Mouse (Mus musculus) embryonic facial prominence, embryonic 12.5 days (tissue): ENCODE data around the gene Ptf1a. TPM values are rescaled to one million over a fixed set of nuclear protein-coding genes. Genes with fewer than 3 reads are reported as not detected.

ENCODE experiments used
- ATAC-seq: fragments of 200-750 bp; cut with Nextera tagmentation; 2 replicates; pipeline ENCODE4 v1.8.0; 2017; ENCODE audit not compliant: insufficient number of reproducible peaks, insufficient read depth, low FRiP score, low TSS enrichment
- H3K27ac ChIP-seq: fragments of 300-500 bp; sonication (generic); 2 replicates; pipeline ENCODE4 v1.5.1; 2016; ENCODE audit warnings: mild to moderate bottlenecking
- H3K27me3 ChIP-seq: fragments of 300-500 bp; sonication (generic); 2 replicates; pipeline ENCODE4 v1.6.1; 2016; ENCODE audit warnings: mild to moderate bottlenecking, moderate library complexity
- H3K36me3 ChIP-seq: fragments of 300-500 bp; sonication (generic); 2 replicates; pipeline ENCODE4 v1.6.1; 2016; ENCODE audit warnings: mild to moderate bottlenecking
- H3K4me1 ChIP-seq: fragments of 300-500 bp; sonication (generic); 2 replicates; pipeline ENCODE4 v1.6.1; 2016
- H3K4me2 ChIP-seq: fragments of 300-500 bp; sonication (generic); replicated peaks from 2 replicates; pipeline ENCODE4 v1.6.1; 2016; ENCODE audit warnings: mild to moderate bottlenecking, moderate library complexity
- H3K4me3 ChIP-seq: fragments of 300-500 bp; sonication (generic); 2 replicates; pipeline ENCODE4 v1.5.1; 2016; ENCODE audit warnings: mild to moderate bottlenecking
- H3K9ac ChIP-seq: fragments of 300-500 bp; sonication (generic); 2 replicates; pipeline ENCODE4 v1.6.1; 2016; ENCODE audit warnings: mild to moderate bottlenecking, moderate library complexity
- H3K9me3 ChIP-seq: fragments of 300-500 bp; sonication (generic); 2 replicates; pipeline ENCODE4 v1.6.1; 2016; ENCODE audit warnings: mild to moderate bottlenecking, moderate library complexity
- WGBS: fragments of 180-500 bp; shearing (Covaris S2); methylation state at CpG from one replicate; pipeline ENCODE4 v1.1.7; 2016; 5-methylcytosine and 5-hydroxymethylcytosine counted together
- polyA plus RNA-seq: library from polyadenylated mRNA; unstranded; fragments of >200 nt; fragmentation: Nextera tagmentation; extraction: Ambion mirVana; gene quantifications from 2 replicates; pipeline ENCODE4 v1.2.1, GENCODE M21; 2016

Ptf1a gene
- polyA plus RNA-seq, 1 experiment from 2014 or later = 0.28 TPM

- Histone ChIP-seq H3K27me3 (peaks cover 87% of the 10 kb centered on the region), H3K36me3 (no peaks in the 10 kb centered on the region), H3K9me3 (no peaks in the 10 kb centered on the region), H3K9ac (no peak overlapping the region), H3K4me1 (no peaks in the 10 kb centered on the region), H3K27ac (no peak overlapping the region), H3K4me3 (no peak overlapping the region), H3K4me2 (no peak overlapping the region)
- ATAC-seq = no peak
- WGBS = 3% methylated on average over 5 of the region's 5 CpGs
Observed at GRCm38 (mm10) chr2:19455228-19455627, 9.8 kb downstream of the Ptf1a start.

DNA sequence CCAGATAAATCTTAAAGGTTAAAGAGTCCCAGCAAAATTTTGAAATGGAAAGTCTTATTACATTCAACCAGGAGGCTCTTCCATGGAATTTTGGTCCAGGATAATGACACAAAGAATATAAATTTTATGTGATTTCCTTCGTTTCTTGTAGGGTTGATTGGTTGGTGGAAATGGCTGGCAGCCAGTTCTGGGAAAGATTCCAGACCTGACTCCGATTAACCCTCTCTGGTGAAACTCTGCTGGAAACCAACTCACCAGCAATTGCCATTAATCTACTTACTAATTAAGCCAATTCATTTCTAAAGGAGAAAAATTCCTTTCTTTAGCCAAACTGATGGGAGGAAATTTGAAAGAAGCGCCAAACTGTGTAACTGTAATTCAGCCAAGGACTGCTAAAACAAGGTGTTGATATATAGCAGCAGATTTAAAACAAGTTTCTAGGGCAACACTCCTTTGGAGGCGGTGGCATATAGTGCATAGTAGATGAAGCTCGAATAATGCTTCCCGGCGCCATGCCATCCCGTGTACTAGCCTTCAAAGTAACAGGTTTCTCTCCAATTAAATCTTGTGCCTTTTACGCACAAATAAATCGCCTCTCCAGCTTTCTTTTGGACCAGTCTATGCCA, 10.5 kb downstream of the Ptf1a start:
- 11% methylated on average over 10 of the region's 10 CpGs for WGBS
- Histone ChIP-seq H3K4me2 (no peak overlapping the region), H3K9me3 (no peaks in the 10 kb centered on the region), H3K27me3 (peaks cover 80% of the 10 kb centered on the region), H3K4me1 (no peaks in the 10 kb centered on the region), H3K9ac (no peak overlapping the region), H3K36me3 (no peaks in the 10 kb centered on the region), H3K27ac (no peak overlapping the region), H3K4me3 (no peak overlapping the region)
- no peak for ATAC-seq

DNA sequence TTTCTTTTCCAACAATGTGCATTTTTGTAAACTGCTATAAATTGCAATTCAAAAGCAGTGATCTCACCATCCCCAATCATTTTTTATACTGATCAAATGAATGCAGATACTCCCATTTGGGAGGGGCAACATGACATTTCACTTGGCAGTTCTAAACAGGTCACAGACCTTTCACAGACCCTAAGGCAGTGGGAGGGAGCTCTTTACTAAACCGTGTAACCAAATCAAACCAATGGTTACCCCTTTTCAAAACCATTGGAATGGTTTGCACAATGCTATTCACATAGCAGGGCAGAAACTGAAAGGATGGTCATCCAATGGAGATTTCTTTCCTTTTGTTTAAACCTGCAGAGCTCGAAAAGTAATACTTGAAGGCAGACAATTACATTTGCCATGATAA, 13.3 kb downstream of the Ptf1a start:
- Histone ChIP-seq H3K4me2 (no peak overlapping the region), H3K9me3 (no peaks in the 10 kb centered on the region), H3K27me3 (peaks cover 52% of the 10 kb centered on the region), H3K4me3 (no peak overlapping the region), H3K27ac (no peak overlapping the region), H3K9ac (no peak overlapping the region), H3K36me3 (no peaks in the 10 kb centered on the region), H3K4me1 (no peaks in the 10 kb centered on the region)
- ATAC-seq = no peak
- WGBS = 40% methylated on average over 2 of the region's 2 CpGs

DNA sequence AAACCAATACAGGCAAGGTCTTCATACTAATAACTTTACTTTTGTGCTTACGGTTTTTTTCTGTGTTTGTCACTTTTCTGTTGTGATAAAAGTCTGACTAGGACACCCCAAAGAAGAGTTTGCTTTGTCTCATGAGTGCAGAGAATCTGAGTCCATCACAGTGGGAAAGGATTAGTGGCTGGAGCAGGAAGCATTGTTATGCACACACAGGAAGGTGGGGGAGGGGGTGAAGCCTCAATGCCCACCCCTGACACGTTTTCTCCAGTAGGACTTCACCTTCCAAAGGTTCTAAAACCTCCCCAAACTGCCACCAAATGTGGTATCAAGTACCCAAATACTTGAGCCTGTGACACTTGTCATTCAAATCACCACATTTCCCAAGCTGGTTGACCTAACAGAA, 16.5 kb downstream of the Ptf1a start:
- Histone ChIP-seq H3K9ac (no peak overlapping the region), H3K4me2 (no peak overlapping the region)
- 49% methylated on average over 2 of the region's 2 CpGs for WGBS

DNA sequence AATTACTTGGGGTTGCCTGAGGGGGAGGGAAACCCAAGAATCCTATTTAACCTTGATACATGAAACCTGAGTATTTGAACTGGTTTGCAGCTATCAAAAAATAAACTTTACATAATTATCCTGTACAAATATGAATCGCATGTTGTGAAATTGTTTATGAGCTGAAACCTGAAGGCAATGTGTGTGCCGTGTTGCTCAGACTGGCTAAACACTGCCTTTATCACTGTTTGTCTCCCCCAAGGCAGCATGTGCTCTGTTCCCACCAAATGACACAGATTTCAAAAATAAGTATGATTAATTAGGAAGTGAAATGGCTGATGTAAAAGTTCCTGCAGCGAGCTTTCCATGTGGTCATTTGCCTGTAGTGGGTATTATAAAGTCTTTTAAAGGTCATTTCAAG, 44.8 kb downstream of the Ptf1a start:
- Histone ChIP-seq H3K4me3 (no peak overlapping the region), H3K36me3 (no peaks in the 10 kb centered on the region), H3K27ac (no peak overlapping the region), H3K27me3 (no peaks in the 10 kb centered on the region), H3K4me2 (no peak overlapping the region), H3K4me1 (no peaks in the 10 kb centered on the region), H3K9me3 (no peaks in the 10 kb centered on the region), H3K9ac (no peak overlapping the region)
- WGBS = 60% methylated on average over 3 of the region's 3 CpGs
- no peak for ATAC-seq

More for the DNA sequence above, 16.5 kb downstream of the Ptf1a start:
- Histone ChIP-seq H3K4me3 (no peak overlapping the region), H3K4me1 (no peaks in the 10 kb centered on the region), H3K27me3 (peaks cover 22% of the 10 kb centered on the region), H3K27ac (no peak overlapping the region), H3K36me3 (no peaks in the 10 kb centered on the region), H3K9me3 (no peaks in the 10 kb centered on the region)
- no peak for ATAC-seq

Other genes with a start within 250 kb of the Ptf1a start
- 0.15 and 0.20 TPM in 2 replicates for gene Armc3, start 246.4 kb upstream of the Ptf1a start, polyA plus RNA-seq
- gene Msrb2, start 74.2 kb upstream of the Ptf1a start, polyA plus RNA-seq = 25.4 and 27.7 TPM in 2 replicates
- not detected in 2 replicates for gene 4921504E06Rik, start 108.3 kb downstream of the Ptf1a start, polyA plus RNA-seq
- gene Otud1, start 212.1 kb downstream of the Ptf1a start, polyA plus RNA-seq = 1.4 and 1.7 TPM in 2 replicates